Mouse (Mus musculus): ENCODE data around the gene Snx33. TPM values are rescaled to one million over a fixed set of nuclear protein-coding genes. Genes with fewer than 3 reads are reported as not detected.

Gene Snx33
- 2.2 and 2.3 TPM in 2 replicates for total RNA-seq (2012; rRNA removed)
- polyA plus RNA-seq (2012; ENCODE audit: insufficient read depth in 1 of 2, insufficient read length in 2 of 2, low read depth in 1 of 2, low replicate concordance in 2 of 2, missing spikeins in 1 of 2) = 1 to 10 TPM in 1 of 2 experiments, not detected in 1; 3.5 TPM

DNA sequence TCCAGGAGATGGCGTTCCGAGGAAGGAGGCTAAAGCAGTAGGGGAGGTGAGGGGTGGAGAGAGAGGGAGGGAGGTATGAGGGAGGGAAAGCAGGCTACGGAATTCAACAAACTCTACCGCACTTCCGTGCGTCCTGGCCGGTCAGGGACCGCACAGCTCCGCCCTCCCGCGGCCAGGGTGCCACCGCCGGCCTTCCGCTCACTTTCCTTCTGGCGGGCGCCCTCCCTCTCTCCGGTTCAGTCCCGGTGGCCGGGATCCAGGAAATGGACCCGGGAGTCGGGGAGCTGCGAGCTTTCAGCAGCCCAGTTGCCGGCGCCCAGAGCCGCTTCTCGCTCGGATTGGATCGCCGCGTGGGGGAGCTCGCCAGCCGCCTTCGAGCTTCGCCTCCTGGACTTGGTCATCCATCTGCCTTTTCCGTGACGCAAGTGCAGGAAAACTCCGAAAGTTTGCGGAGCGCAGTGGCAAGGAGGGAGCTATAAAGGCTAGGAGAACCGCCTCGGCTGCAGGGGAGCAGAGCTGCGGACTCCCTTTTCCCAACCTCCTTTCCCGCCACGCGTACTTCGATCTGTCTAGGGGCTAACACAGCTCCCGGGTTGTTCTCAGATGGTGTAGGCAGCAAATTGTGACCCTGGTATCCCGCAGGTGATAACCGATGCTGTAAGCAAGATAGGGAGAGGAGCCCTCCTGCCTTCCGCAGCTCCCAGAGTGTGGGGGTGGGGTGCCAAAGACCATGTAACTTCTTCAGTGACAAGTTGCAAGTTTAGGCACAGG lies at the start of gene Snx33:
TSS of gene Snx33 (minus strand) at position 331 of the 771 bp plus-strand sequence.
- peak; percentile 84 for DNase-seq (ENCODE audit: low read depth, low spot score)
- H3K27ac ChIP-seq (ENCODE audit: control insufficient read depth, low read depth, low read length) = peak within 1 kb of the TSS; percentile 38
- TF ChIP-seq EP300 (IDR thresholded peaks at IDR 0.05; ENCODE audit: low read depth in 1 of 2, low read length in 2 of 2) = no peak
- peak; percentile 58 to 60; a peak in 3 of 4 replicates for TF ChIP-seq POLR2A (IDR thresholded peaks at IDR 0.05; ENCODE audit: control insufficient read depth in 1 of 2, insufficient read depth in 1 of 2, low read depth in 1 of 2, low read length in 2 of 2, poor library complexity in 1 of 2)
- TF ChIP-seq USF2 (IDR thresholded peaks at IDR 0.05; ENCODE audit: borderline replicate concordance in 1 of 2, insufficient read depth in 1 of 2, low read depth in 1 of 2, low read length in 2 of 2) = no peak
- TF ChIP-seq TCF12 (IDR thresholded peaks at IDR 0.05; ENCODE audit: low read depth, low read length) = peak; percentile 8; the same call in 1 of the 2 replicates
- TF ChIP-seq ZKSCAN1 (IDR thresholded peaks at IDR 0.05; ENCODE audit: low read depth, low read length) = no peak
- peak; percentile 45; the same call in 1 of the 2 replicates for TF ChIP-seq MAX (IDR thresholded peaks at IDR 0.05; ENCODE audit: low read length)
- no peak for TF ChIP-seq TAL1 (IDR thresholded peaks at IDR 0.05; ENCODE audit: low read length)
- no peak for TF ChIP-seq ZNF384 (IDR thresholded peaks at IDR 0.05; ENCODE audit: low read depth, low read length)
- no peak for TF ChIP-seq POLR2AphosphoS5 (IDR thresholded peaks at IDR 0.05; ENCODE audit: borderline replicate concordance, low read depth, low read length)
- peak; percentile 45; the same call in 1 of the 2 replicates for TF ChIP-seq ELF1 (IDR thresholded peaks at IDR 0.05; ENCODE audit: low read depth, low read length)
- TF ChIP-seq SIN3A (IDR thresholded peaks at IDR 0.05; ENCODE audit: low read length) = peak; percentile 45; the same call in 1 of the 2 replicates
- TF ChIP-seq MYC (IDR thresholded peaks at IDR 0.05; ENCODE audit: low read depth, low read length) = no peak
- TF ChIP-seq TBP (IDR thresholded peaks at IDR 0.05; ENCODE audit: low read depth, low read length) = no peak
- TF ChIP-seq UBTF (IDR thresholded peaks at IDR 0.05; ENCODE audit: borderline replicate concordance, insufficient read depth, low read depth, low read length) = peak; percentile 91; the same call in 1 of the 2 replicates
- no peak; the same call in 1 of the 2 replicates for TF ChIP-seq KAT2A (conservative IDR thresholded peaks at IDR 0.05; ENCODE audit: low read depth, low read length)
- TF ChIP-seq JUND (IDR thresholded peaks at IDR 0.05; ENCODE audit: low read depth, low read length) = no peak
- no peak for TF ChIP-seq MAFK (IDR thresholded peaks at IDR 0.05; ENCODE audit: borderline replicate concordance, low read depth, low read length)
- TF ChIP-seq MAZ (IDR thresholded peaks at IDR 0.05; ENCODE audit: low read depth, low read length) = peak; percentile 71; the same call in 1 of the 2 replicates
- TF ChIP-seq RAD21 (IDR thresholded peaks at IDR 0.05; ENCODE audit: low read depth, low read length) = peak; percentile 42
- TF ChIP-seq ETS1 (IDR thresholded peaks at IDR 0.05; ENCODE audit: low read depth, low read length) = peak; percentile 27
- TF ChIP-seq CHD1 (IDR thresholded peaks at IDR 0.05; ENCODE audit: low read depth, low read length) = 0 out of 2 replicates have a peak, but pooled peaks have one; percentile 0
- TF ChIP-seq HCFC1 (IDR thresholded peaks at IDR 0.05; ENCODE audit: low read depth, low read length) = 0 out of 2 replicates have a peak, but pooled peaks have one; percentile 30
- no peak for TF ChIP-seq USF1 (IDR thresholded peaks at IDR 0.05; ENCODE audit: low read depth, low read length)
- TF ChIP-seq GATA1 (IDR thresholded peaks at IDR 0.05; ENCODE audit: low read depth, low read length) = peak; percentile 18; the same call in 1 of the 2 replicates
- TF ChIP-seq CTCF (IDR thresholded peaks at IDR 0.05 in 2 of 3, conservative IDR thresholded peaks at IDR 0.05 in 1 of 3; ENCODE audit: control insufficient read depth in 1 of 3, insufficient read depth in 1 of 3, low read depth in 2 of 3, low read length in 3 of 3, poor library complexity in 1 of 3, severe bottlenecking in 1 of 3) = peak in 2 of 3 experiments; percentile 63 to 83; a peak in 5 of 6 replicates
- peak; percentile 49 for TF ChIP-seq SMC3 (IDR thresholded peaks at IDR 0.05; ENCODE audit: low read depth, low read length)
- TF ChIP-seq E2F4 (IDR thresholded peaks at IDR 0.05; ENCODE audit: borderline replicate concordance, low read depth, low read length) = peak; percentile 63; the same call in 1 of the 2 replicates
- no peak for TF ChIP-seq GABPA (IDR thresholded peaks at IDR 0.05; ENCODE audit: low read depth, low read length)
- no peak for TF ChIP-seq POLR2AphosphoS2 (IDR thresholded peaks at IDR 0.05; ENCODE audit: low read length)
- no peak for TF ChIP-seq BHLHE40 (IDR thresholded peaks at IDR 0.05; ENCODE audit: borderline replicate concordance, low read depth, low read length)
- TF ChIP-seq NRF1 (IDR thresholded peaks at IDR 0.05; ENCODE audit: insufficient read depth, low read depth, low read length, poor library complexity, severe bottlenecking) = no peak
- peak; percentile 67 for TF ChIP-seq MXI1 (IDR thresholded peaks at IDR 0.05; ENCODE audit: low read depth, low read length)
- no peak for TF ChIP-seq MEF2A (IDR thresholded peaks at IDR 0.05; ENCODE audit: extremely low read depth, insufficient replicate concordance, low read depth, low read length, poor library complexity, severe bottlenecking)
- TF ChIP-seq CHD2 (IDR thresholded peaks at IDR 0.05; ENCODE audit: low read length) = no peak

More for the DNA sequence above, at the start of gene Snx33:
- Histone ChIP-seq H3K4me1 (ENCODE audit: control insufficient read depth in 1 of 2, insufficient read depth in 2 of 2, low read length in 2 of 2) (peaks cover 5 to 30% of the 10 kb centered on the region in 2 experiments; a peak in 3 of 4 replicates), H3K27me3 (ENCODE audit: control insufficient read depth in 1 of 2, insufficient read depth in 2 of 2, low read length in 2 of 2) (no peaks in the 10 kb centered on the region), H3K9me3 (replicated peaks; ENCODE audit: insufficient read depth, low read length) (no peaks in the 10 kb centered on the region), H3K4me3 (ENCODE audit: control insufficient read depth in 1 of 2, insufficient read depth in 1 of 2, low read depth in 2 of 2, low read length in 2 of 2) (peak within 1 kb of the TSS; percentile 78 to 92), H3K36me3 (ENCODE audit: control insufficient read depth in 1 of 2, insufficient read depth in 2 of 2, low read length in 2 of 2) (peaks cover 0 to 12% of the 10 kb centered on the region in 2 experiments; a peak in 2 of 4 replicates), H3K9ac (ENCODE audit: control insufficient read depth, low read depth, low read length, poor library complexity, severe bottlenecking) (peak within 1 kb of the TSS; percentile 88), H3K79me2 (ENCODE audit: control insufficient read depth, insufficient read depth, low read length, poor library complexity) (no peaks in the 10 kb centered on the region; the same call in 1 of the 2 replicates)
